Mouse (Mus musculus) midbrain, embryonic 16.5 days (tissue): Measurements from ENCODE around the gene Gcm1. TPM values are rescaled to one million over a fixed set of nuclear protein-coding genes. Genes with fewer than 3 reads are reported as not detected.

Experiments used
- ATAC-seq: fragments of 200-750 bp; cut with Nextera tagmentation; 2 replicates; pipeline ENCODE4 v1.8.0; 2017; ENCODE audit warnings: moderate TSS enrichment
- H3K27ac ChIP-seq: fragments of 300-500 bp; sonication (generic); 2 replicates; pipeline ENCODE4 v1.5.1; 2014; ENCODE audit warnings: mild to moderate bottlenecking, low read length, mixed read lengths
- H3K27me3 ChIP-seq: fragments of 300-500 bp; sonication (generic); 2 replicates; pipeline ENCODE4 v1.6.1; 2014; ENCODE audit warnings: low read depth, low read length, mixed read lengths; ENCODE audit not compliant: control insufficient read depth, insufficient read depth
- H3K36me3 ChIP-seq: fragments of 300-500 bp; sonication (generic); 2 replicates; pipeline ENCODE4 v1.6.1; 2014; ENCODE audit warnings: mild to moderate bottlenecking, low read length, moderate library complexity, mixed read lengths; ENCODE audit not compliant: control insufficient read depth, insufficient read depth
- H3K4me1 ChIP-seq: fragments of 300-500 bp; sonication (generic); 2 replicates; pipeline ENCODE4 v1.6.1; 2014; ENCODE audit warnings: mild to moderate bottlenecking, low read length, mixed read lengths; ENCODE audit not compliant: control insufficient read depth, insufficient read depth
- H3K4me2 ChIP-seq: fragments of 300-500 bp; sonication (generic); 2 replicates; pipeline ENCODE4 v1.6.1; 2014; ENCODE audit warnings: mild to moderate bottlenecking, low read length, mixed read lengths
- H3K4me3 ChIP-seq: fragments of 300-500 bp; sonication (generic); 2 replicates; pipeline ENCODE4 v1.5.1; 2014; ENCODE audit warnings: low read depth, mild to moderate bottlenecking, low read length, moderate library complexity, mixed read lengths
- H3K9ac ChIP-seq: fragments of 300-500 bp; sonication (generic); 2 replicates; pipeline ENCODE4 v1.6.1; 2014; ENCODE audit warnings: low read depth, low read length, mixed read lengths
- H3K9me3 ChIP-seq: fragments of 300-500 bp; sonication (generic); replicated peaks from 2 replicates; pipeline ENCODE4 v1.6.1; 2014; ENCODE audit warnings: mild to moderate bottlenecking, low read length, mixed read lengths; ENCODE audit not compliant: control insufficient read depth, poor library complexity, severe bottlenecking
- WGBS: fragments of 180-500 bp; shearing (Covaris S2); extraction: QIAGEN DNeasy Blood & Tissue Kit; methylation state at CpG from one replicate; pipeline ENCODE4 v1.1.7; 2014; 5-methylcytosine and 5-hydroxymethylcytosine counted together
- polyA plus RNA-seq: library from polyadenylated mRNA; unstranded; fragments of >200 nt; fragmentation: Nextera tagmentation; extraction: Ambion mirVana; gene quantifications from 2 replicates; pipeline ENCODE4 v1.2.1, GENCODE M21; 2015

Gcm1 gene
- polyA plus RNA-seq, 1 experiment from 2014 or later: not detected

DNA sequence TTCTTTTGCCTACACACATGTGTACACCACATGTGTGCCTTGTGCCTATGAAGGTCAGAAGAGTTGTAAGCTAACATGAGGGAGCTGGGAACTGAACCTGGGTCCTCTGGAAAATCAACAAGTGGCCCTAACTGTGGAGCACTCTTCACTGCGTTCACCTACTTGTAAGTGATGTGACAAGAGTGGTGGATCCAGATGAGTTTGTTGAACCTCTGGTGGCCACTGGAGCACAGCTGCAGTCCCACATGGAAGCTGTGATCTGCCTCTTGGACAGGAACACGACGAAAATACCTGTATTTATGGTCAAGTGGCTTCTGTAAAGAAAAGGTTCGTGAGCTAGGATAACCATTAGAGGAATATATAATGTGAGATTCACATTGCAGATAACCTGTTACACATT lies 32.6 kb downstream of the Gcm1 start:
- no peak overlapping the region for H3K9ac ChIP-seq

DNA sequence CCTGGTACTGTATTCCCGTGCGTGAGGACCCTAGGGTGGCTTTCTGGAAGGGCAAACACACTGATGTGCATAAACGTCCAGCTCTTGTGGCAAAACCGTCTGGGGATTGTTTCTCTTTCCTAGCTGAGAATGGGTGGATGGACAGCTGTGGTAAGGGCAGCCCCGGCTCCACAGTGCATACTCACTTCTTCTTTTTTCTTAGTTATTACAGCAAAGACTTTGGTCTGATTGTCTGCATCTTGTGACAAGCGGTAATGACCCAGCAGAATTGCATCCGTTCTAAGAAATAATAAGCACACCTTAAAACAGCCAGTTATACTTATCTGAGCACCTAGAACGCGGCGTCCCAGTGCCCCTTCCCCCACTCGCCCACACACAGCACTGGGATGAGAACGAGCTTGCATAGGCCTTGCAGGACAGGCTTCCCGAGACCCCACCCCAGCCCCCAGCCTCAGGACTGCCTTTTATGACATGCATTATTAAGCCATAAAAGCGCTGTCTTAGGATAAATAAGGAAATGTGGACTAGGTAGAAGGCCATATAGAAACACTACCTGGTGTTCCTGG lies 34.1 kb downstream of the Gcm1 start:
- no peak overlapping the region for H3K4me3 ChIP-seq
- no peaks in the 10 kb centered on the region for H3K9me3 ChIP-seq
- H3K4me1 ChIP-seq: no peaks in the 10 kb centered on the region
- no peak overlapping the region for H3K4me2 ChIP-seq
- peaks cover 30% of the 10 kb centered on the region for H3K36me3 ChIP-seq
- H3K9ac ChIP-seq: no peak overlapping the region
- 90% methylated on average over 14 of the region's 14 CpGs for WGBS
- H3K27me3 ChIP-seq: no peaks in the 10 kb centered on the region
- no peak for ATAC-seq
- no peak overlapping the region for H3K27ac ChIP-seq

More for the DNA sequence above, 32.6 kb downstream of the Gcm1 start:
- WGBS: 90% methylated on average over 4 of the region's 4 CpGs
- Histone ChIP-seq H3K27ac (no peak overlapping the region), H3K27me3 (no peaks in the 10 kb centered on the region), H3K36me3 (peaks cover 30% of the 10 kb centered on the region), H3K4me1 (no peaks in the 10 kb centered on the region), H3K9me3 (no peaks in the 10 kb centered on the region), H3K4me3 (no peak overlapping the region), H3K4me2 (no peak overlapping the region)
- no peak for ATAC-seq

DNA sequence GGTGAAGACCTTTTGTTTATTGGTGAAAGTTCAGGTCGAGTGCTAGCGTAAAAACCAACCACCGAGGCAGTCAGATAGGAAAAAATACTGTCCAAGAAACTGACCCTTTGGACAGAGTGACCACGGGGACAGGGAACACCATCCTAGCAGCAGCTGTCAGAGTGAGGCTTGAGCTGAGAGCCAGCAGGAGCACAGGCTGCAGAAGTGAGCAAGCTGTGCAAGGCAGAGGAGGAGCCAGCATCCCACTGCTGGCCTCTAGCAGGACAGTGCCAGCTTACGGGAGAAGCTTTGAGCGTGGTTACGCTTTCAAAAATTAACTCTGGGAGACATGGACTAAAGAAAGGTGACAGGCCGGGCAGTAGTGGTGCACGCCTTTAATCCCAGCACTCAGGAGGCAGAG lies 36.0 kb downstream of the Gcm1 start:
- WGBS: 89% methylated on average over 9 of the region's 9 CpGs
- H3K9me3 ChIP-seq: no peaks in the 10 kb centered on the region
- no peak for ATAC-seq

DNA sequence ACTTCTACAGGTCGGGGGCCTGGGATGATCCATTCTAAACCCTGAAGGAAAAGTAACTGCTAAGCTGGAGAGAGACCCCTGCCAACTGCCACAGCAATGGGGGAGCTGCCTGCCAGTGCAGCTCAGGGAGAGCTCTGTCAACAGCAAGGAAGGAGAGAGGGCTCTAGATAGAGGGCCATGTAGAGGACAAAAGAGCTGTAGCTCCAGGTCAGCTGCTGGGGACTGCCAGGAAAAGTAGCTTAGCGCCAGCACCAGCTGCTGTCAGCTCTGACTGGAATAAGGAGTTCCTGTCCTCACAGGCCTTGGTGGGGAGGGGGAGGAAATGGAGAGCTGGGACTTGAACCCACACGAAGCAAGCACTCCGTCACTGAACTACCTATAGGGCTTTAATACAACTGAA lies 36.8 kb downstream of the Gcm1 start:
- H3K9me3 ChIP-seq: no peaks in the 10 kb centered on the region
- peak; percentile 62; the same call in 1 of the 2 replicates for ATAC-seq
- no peak overlapping the region for H3K27ac ChIP-seq
- 66% methylated on average over 4 of the region's 4 CpGs for WGBS
- H3K9ac ChIP-seq: no peak overlapping the region
- H3K4me3 ChIP-seq: no peak overlapping the region
- H3K36me3 ChIP-seq: peaks cover 29% of the 10 kb centered on the region
- H3K4me2 ChIP-seq: no peak overlapping the region
- H3K27me3 ChIP-seq: no peaks in the 10 kb centered on the region
- H3K4me1 ChIP-seq: no peaks in the 10 kb centered on the region

More for the DNA sequence above, 36.0 kb downstream of the Gcm1 start:
- Histone ChIP-seq H3K27me3 (no peaks in the 10 kb centered on the region), H3K4me2 (no peak overlapping the region), H3K9ac (no peak overlapping the region), H3K4me3 (no peak overlapping the region), H3K27ac (no peak overlapping the region), H3K36me3 (peaks cover 30% of the 10 kb centered on the region), H3K4me1 (no peaks in the 10 kb centered on the region)

DNA sequence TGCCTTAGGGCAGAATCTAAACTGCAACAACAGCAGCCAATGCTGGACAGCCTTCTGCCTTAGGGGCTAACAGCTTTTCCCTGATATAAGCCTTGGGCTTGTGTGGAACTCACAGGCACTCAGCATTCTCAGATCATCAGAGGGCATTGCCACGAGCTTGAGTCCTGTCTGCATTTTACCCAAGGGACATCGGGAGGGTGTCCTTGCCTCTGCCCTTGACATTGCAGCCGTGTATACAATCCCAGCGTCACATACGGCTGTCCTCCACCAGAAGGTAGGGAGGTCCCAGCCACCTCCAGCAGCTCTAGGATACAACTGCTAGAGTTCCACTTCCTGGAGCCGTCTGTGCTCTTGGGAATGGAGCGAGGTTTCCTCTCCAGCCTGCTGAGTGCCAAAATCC lies 37.2 kb downstream of the Gcm1 start:
- Histone ChIP-seq H3K36me3 (peaks cover 26% of the 10 kb centered on the region), H3K9me3 (no peaks in the 10 kb centered on the region), H3K9ac (no peak overlapping the region), H3K4me3 (no peak overlapping the region), H3K4me2 (no peak overlapping the region), H3K27ac (no peak overlapping the region), H3K4me1 (no peaks in the 10 kb centered on the region), H3K27me3 (no peaks in the 10 kb centered on the region)
- 83% methylated on average over 7 of the region's 7 CpGs for WGBS
- no peak for ATAC-seq

DNA sequence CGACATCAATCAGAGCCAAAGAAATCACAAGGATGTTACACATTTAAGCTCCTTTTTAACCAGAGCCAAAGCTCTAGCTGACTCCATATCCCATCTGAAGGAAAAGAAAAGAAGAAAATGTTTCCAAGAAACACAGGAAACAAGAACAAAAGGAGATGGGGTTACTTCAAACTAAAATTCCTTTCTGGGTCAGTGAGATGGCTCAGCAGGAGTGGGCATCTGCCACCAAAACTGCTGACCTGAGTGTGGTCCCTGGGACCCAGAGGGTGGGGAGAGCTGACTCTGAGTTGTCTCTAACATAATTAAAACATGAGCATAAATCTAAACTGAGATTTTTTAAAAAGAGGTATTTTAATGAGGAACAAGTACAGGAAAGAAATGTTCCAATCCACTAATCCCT lies 38.2 kb downstream of the Gcm1 start:
- Histone ChIP-seq H3K27ac (no peak overlapping the region), H3K27me3 (no peaks in the 10 kb centered on the region), H3K4me2 (no peak overlapping the region), H3K4me3 (no peak overlapping the region), H3K36me3 (peaks cover 19% of the 10 kb centered on the region), H3K9ac (no peak overlapping the region), H3K4me1 (no peaks in the 10 kb centered on the region), H3K9me3 (no peaks in the 10 kb centered on the region)
- ATAC-seq: no peak
- 65% methylated on average over 1 of the region's 1 CpGs for WGBS

DNA sequence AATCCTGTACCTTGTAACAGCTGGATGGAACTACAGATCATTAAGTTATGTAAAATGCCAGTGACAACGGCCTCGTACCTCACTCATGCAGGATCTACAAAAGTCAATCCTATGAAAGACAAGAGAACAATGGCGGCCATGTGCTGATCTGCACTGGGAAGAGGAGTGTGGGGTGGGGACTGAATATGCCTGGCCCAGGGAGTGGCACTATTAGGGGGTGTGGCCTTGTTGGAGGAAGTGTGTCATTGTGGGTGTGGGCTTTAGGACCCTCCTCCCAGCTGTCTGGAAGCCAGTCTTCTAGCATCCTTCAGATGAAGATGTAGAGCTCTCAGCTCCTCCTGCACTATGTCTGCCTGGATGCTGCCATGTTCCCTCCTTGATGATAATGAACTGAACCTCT lies 38.9 kb downstream of the Gcm1 start:
- ATAC-seq: no peak
- Histone ChIP-seq H3K9ac (no peak overlapping the region), H3K4me1 (no peaks in the 10 kb centered on the region), H3K27me3 (no peaks in the 10 kb centered on the region), H3K36me3 (peaks cover 19% of the 10 kb centered on the region), H3K4me3 (no peak overlapping the region), H3K9me3 (no peaks in the 10 kb centered on the region), H3K4me2 (no peak overlapping the region), H3K27ac (no peak overlapping the region)
- WGBS: 86% methylated on average over 3 of the region's 3 CpGs

DNA sequence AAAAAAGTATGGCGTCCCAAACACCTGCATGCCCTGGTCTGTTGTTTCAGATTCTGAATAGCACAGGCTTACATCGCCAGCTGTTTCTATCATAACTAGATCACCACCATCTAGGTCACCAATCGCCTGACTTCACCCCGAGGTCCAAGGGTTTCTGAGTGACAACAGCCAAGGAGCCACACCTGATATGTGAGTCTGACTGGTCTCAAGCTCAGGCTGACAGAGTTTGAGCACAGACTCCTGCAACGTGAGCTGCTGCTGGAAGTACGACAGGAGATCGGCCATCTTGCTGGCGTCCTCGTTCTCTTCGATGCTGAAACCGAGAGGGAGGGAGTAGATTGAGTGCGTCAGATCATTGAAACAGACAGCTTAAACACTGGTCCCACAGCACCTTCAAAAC lies 44.0 kb downstream of the Gcm1 start:
- H3K9ac ChIP-seq: no peak overlapping the region
- 95% methylated on average over 12 of the region's 12 CpGs for WGBS
- no peak for ATAC-seq
- no peak overlapping the region for H3K4me2 ChIP-seq
- H3K4me3 ChIP-seq: no peak overlapping the region
- H3K4me1 ChIP-seq: no peaks in the 10 kb centered on the region
- H3K27ac ChIP-seq: no peak overlapping the region
- H3K36me3 ChIP-seq: peaks cover 39% of the 10 kb centered on the region
- no peaks in the 10 kb centered on the region for H3K27me3 ChIP-seq
- no peaks in the 10 kb centered on the region; the same call in 1 of the 2 replicates for H3K9me3 ChIP-seq

DNA sequence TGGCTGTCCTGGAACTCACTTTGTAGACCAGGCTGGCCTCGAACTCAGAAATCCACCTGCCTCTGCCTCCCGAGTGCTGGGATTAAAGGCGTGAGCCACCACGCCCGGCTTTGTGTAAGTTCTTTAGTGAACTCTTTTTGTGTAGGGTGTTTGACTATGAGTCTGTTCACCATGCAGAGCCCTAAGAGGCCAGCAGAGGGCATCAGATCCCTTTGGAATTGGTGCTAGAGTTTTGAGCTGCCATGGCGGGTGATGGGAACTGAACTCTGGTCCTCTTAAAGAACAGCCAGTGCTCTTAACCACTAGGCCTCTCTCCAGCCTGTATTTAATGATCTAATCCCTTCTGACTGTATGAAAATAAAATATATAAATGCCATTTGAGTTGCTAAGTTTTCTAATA lies 44.7 kb downstream of the Gcm1 start:
- Histone ChIP-seq H3K9ac (no peak overlapping the region), H3K27ac (no peak overlapping the region), H3K4me1 (no peaks in the 10 kb centered on the region), H3K36me3 (peaks cover 44% of the 10 kb centered on the region), H3K9me3 (no peaks in the 10 kb centered on the region; the same call in 1 of the 2 replicates), H3K4me2 (no peak overlapping the region), H3K27me3 (no peaks in the 10 kb centered on the region), H3K4me3 (no peak overlapping the region)
- over 99% methylated on average over 5 of the region's 6 CpGs for WGBS
- no peak for ATAC-seq
